8 mouse cellular contexts compared by ENCODE assay signal in genomic region chr2:121866632-121867050, GRCm38 (mm10). TPM values are rescaled to one million over a fixed set of nuclear protein-coding genes. Genes with fewer than 3 reads are reported as not detected.
A peak's percentile ranks its signal among the peaks of the same experiment; 100 is the strongest.
DNase-seq lines count a peak whose midpoint lies in the region; ATAC-seq and TF ChIP-seq lines count a peak whose summit lies in the region.

Gene Casc4, plus strand, starts transcription at chr2:121866970.

- peak within 1 kb of the TSS; percentile 93 for H3K9ac ChIP-seq in hindbrain, embryonic 16.5 days (ENCODE audit: low read depth, low read length)

- ATAC-seq in Patski = peak; percentile 94
- peak; percentile 96 for ATAC-seq in hindbrain, embryonic 16.5 days

- DNase-seq in Patski (ENCODE audit: low read depth, low spot score) = peak; percentile 58
- peak; percentile 97 to 98 for DNase-seq in cerebellum, postnatal 14 days
- DNase-seq in gastrocnemius, adult 18-20 months (ENCODE audit: low spot score) = peak; percentile 65
- DNase-seq in left cerebral cortex, adult 18-20 months (ENCODE audit: low spot score in 2 of 2) = peak; percentile 67 to 79
- peak; percentile 95 to 97 for DNase-seq in lung, postnatal 4 days
- DNase-seq in right cerebral cortex, adult 18-20 months = peak; percentile 79
- peak; percentile 65 for DNase-seq in urinary bladder, adult 2 months (ENCODE audit: low spot score)

- TF ChIP-seq CTCF in Patski (IDR thresholded peaks at IDR 0.05) = no peak

- no peaks in the 10 kb centered on the region for H3K27me3 ChIP-seq in Patski
- H3K27me3 ChIP-seq in hindbrain, embryonic 16.5 days (replicated peaks; ENCODE audit: control insufficient read depth, insufficient read depth, low read length) = no peaks in the 10 kb centered on the region

- peak within 1 kb of the TSS; percentile 89 for H3K27ac ChIP-seq in hindbrain, embryonic 16.5 days (ENCODE audit: low read depth, low read length)

- POLR2A ChIA-PET in Patski (lab: Charles Lee) = no interaction called here

- under 1% methylated on average over 29 of the region's 43 CpGs for WGBS in hindbrain, embryonic 16.5 days

- in situ Hi-C loops in Patski (cut with MboI; ENCODE audit: low pct_unique_long_range_greater_than_20kb) = no loop called here

- H3K4me2 ChIP-seq in hindbrain, embryonic 16.5 days (ENCODE audit: low read length) = peak within 1 kb of the TSS; percentile 92

- peak within 1 kb of the TSS; percentile 96 for H3K4me3 ChIP-seq in hindbrain, embryonic 16.5 days (ENCODE audit: low read length)

- no peaks in the 10 kb centered on the region for H3K9me3 ChIP-seq in hindbrain, embryonic 16.5 days (ENCODE audit: control insufficient read depth, low read length)

- no peaks in the 10 kb centered on the region for H3K36me3 ChIP-seq in hindbrain, embryonic 16.5 days (ENCODE audit: control insufficient read depth, insufficient read depth, low read length)

- CTCF ChIA-PET in Patski (lab: Charles Lee) = interaction anchor here (1.3 kb wide), 1 partner anchor 33 kb away, joined by 4 read pairs; no protein-coding TSS in a partner anchor

- H3K4me1 ChIP-seq in hindbrain, embryonic 16.5 days (ENCODE audit: control insufficient read depth, insufficient read depth, low read depth, low read length) = peaks cover 16% of the 10 kb centered on the region

RNA-seq across cellular contexts. Expression of gene Casc4, which starts in this region (rescaled TPM):
- polyA plus RNA-seq in Patski (2021) = 129 TPM
- total RNA-seq in gastrocnemius, adult 18-20 months (2021) = 1 to 10 TPM; 6.6 to 6.8 TPM
- 32.2 and 32.4 TPM in 2 replicates for polyA plus RNA-seq in hindbrain, embryonic 16.5 days (2015; fragmentation: Nextera tagmentation; extraction: Ambion mirVana)
- 10 to 100 TPM; 88.5 to 93.0 TPM for total RNA-seq in left cerebral cortex, adult 18-20 months (2021)
- polyA plus RNA-seq in urinary bladder, adult 2 months (2012; rRNA removed) = 10.0 and 17.7 TPM in 2 replicates

Comparison
In these comparisons a context has a peak if more than half of its experiments do, and no peak if none do; other contexts are left out.
1. Peak in every context shown above with its lines: DNase-seq, ATAC-seq, H3K4me3 ChIP-seq and H3K27ac ChIP-seq.
2. RNA of gene Casc4 (total RNA-seq): 88.5 to 93.0 TPM in left cerebral cortex, adult 18-20 months; 6.6 to 6.8 TPM in gastrocnemius, adult 18-20 months; every median in the first group is over 10 times any median in the second.